Mouse (Mus musculus) limb, embryonic 11.5 days (tissue): ENCODE data around the gene Resf1. TPM values are rescaled to one million over a fixed set of nuclear protein-coding genes. Genes with fewer than 3 reads are reported as not detected.

Experiments used
- polyA plus RNA-seq: library from polyadenylated mRNA; unstranded; fragments of >200 nt; fragmentation: Nextera tagmentation; extraction: Ambion mirVana; gene quantifications from 2 replicates; pipeline ENCODE4 v1.2.1, GENCODE M21; 2014

Resf1 gene
- polyA plus RNA-seq, 1 experiment from 2014 or later: 61.7 TPM

Other genes starting within 250 kb of the Resf1 start
- 7.5 and 9.1 TPM in 2 replicates for gene Dennd5b, start 207.7 kb upstream of the Resf1 start, polyA plus RNA-seq
- not detected in 2 replicates for gene Gm10203, start 179.2 kb upstream of the Resf1 start, polyA plus RNA-seq
- gene Etfbkmt, start 169.6 kb upstream of the Resf1 start, polyA plus RNA-seq: 10.5 and 13.0 TPM in 2 replicates
- gene Amn1, start 120.7 kb upstream of the Resf1 start, polyA plus RNA-seq: 39.1 and 43.0 TPM in 2 replicates
- gene Bicd1, start 99.5 kb downstream of the Resf1 start, polyA plus RNA-seq: 5.0 and 6.2 TPM in 2 replicates